Mouse (Mus musculus) liver, embryonic 14.5 days (tissue): ENCODE data around the gene Plac8.

Experiments used
- CTCF ChIP-seq: IDR thresholded peaks from 2 replicates; pipeline ENCODE4 v1.5.1; 2016; ENCODE audit warnings: antibody characterized with exemption, low read depth, control low read depth
- EP300 ChIP-seq: IDR thresholded peaks from 2 replicates; pipeline ENCODE4 v1.6.1; 2016; ENCODE audit warnings: antibody characterized with exemption, low read depth

GRCm38 (mm10) chr5:100557537-100557936 lies 14.5 kb downstream of the Plac8 start:
- TF ChIP-seq CTCF (no peak), EP300 (no peak)
